Mouse (Mus musculus) MN1 (cell line): ENCODE results near the gene Dock9.

Source experiments
- DNase-seq: peaks from one replicate; pipeline ENCODE4 v3.0.0-alpha.2; 2016; ENCODE audit warnings: low spot score

The Dock9 gene

DNA sequence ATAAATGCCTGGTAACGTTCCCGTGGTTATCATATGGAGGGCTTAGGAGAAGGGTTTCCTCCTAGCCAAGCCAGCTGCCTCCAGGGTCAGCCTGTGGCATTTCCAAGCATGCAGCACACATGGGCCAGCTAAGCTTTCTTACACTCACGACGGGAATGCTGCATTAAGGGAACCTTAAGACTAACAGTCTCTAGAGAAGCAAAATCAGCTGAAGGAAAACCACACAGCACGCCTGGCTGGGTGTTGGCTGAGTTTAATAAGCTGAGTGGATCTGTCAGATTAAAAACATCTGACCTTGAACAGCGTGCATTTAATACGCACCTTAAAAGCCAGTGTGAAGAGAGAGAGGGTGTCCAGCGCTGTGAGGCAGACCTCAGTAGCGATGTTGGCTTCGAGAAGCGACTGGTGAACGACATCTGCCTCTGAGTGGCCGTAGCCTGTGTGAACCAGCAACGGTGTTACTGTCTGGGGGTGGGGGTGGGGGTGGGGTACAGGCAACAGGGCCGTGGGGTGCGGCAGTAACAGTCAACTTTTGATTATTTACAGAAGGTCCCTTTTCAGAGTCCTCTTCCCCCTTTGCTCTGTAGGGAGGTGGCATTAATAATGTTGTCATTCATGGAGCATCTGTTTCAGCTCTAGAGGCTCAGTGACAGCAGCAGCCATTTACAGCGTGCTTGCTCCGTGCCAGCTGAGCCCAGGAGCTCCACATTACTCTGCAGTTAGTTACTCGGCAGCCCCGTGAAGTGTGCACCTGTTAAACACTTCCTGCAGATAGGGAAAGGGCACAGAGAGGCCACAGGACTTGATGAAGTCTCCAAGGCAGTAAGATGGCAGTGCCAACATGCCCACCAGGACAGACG, 211.5 kb downstream of the Dock9 start:
- DNase-seq, result peak; percentile 14

DNA sequence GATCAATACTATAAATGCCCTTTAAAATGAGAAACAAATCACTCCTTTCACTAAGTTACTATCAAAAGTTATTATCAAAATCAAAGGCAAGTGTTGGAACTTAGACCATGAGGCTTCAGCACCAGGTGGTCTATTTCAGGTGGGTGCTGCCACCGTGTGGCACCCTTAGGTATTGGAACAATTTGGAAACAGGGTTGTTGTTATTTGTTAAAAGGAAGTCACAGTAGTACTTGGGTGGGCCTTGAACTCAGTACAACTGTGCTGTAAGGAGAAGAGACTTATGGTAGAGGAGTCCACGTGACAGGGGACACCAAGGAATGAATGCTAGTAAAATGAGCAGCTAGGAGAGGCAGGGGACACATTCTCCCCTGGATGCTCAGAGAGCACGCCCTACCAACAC, 218.6 kb downstream of the Dock9 start:
- peak; percentile 46 for DNase-seq

DNA sequence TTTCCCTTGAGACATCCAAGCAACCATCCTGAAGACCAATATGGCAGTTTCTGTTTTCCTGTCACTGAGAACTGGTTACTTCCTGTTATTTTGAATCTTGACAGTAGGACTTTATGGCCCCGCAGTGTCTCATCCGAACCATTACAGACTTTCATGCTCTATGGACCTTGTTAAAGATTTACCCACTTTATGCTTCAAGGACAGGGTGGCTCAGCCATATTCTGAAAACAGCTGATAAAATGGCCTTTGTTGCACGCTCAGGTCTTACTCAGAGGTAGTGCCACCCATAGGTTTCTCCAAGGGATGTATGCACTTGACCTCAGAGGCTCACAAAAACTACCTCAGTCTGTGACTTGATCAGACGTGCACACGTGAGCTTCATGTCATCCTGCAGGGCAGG, 224.2 kb downstream of the Dock9 start:
- DNase-seq, result no peak

DNA sequence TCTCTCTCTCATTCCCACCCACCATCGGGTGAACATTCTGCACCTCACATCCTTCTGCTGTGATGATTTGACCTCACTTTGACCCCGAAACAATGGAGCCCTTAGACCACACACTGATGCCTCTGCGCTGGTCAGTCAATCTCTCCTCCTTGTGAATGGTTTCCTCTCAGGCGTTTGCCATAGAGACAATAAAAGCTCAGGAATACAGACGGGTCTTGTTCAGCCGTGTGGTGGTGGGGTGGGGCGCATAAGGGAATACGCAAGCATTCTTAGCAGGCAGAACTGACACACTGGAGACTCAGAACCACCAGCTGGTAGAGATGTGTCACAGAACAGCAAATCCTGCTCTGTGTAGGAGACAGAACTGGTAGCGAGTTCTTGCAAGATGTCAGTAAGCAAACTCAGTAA, 230.8 kb downstream of the Dock9 start:
- DNase-seq, result no peak

DNA sequence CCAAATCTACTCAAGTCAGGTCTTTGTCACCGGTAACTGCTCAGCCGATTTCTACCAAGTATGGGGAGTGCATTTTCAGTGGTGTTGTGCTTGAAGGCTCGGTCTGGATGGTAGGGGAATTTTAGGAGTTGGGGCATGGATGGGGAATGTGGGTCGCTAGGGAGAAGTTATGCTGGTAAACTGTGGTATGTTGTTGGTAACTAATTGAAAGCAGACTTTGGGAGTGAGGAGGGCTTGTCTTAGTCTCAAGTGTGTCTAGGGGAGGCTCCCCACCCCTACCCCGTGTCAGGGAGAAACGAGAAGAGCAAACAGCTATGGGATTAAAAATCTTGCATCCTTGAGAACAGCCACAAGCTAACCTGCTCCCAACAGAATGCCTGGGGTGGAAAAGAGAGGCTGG, 231.7 kb downstream of the Dock9 start:
- DNase-seq, result no peak

DNA sequence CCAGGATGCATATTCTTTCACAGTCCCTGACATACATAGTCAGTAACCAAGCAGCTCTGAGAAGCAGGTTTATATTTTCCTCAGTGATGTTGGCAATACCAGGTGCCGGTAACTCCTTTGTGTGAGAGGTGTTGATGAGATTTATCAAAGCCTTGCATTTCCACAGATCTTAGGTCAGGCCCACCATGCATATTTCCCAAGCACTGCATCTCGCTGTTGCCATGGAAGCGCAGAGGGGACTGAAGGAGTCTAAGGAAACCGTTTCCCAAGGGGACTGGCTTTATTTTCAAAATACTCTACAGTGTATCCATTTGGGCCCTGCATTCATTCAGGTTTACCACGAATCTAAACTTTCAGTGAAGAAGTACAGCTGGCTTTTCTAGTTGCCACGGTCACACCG, 233.0 kb downstream of the Dock9 start:
- DNase-seq, result no peak

DNA sequence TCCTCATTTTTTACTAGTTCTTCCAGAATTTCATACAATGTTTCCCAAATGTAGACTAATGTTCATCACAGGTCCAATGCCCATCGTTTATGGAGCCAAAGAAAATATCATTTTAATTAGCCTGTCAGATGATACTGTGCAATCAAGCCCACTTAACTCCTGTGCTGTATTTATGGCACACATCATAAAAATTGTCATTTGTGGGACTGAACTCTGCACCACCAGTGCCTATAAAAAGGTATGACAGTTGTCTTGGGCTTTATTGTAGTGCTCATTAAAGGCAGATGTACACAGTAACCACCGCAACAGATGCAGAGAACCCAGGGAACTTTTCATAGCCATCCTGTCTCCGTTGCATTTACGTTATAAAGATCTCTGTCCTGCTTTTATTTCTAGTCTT, 233.7 kb downstream of the Dock9 start:
- no peak for DNase-seq

DNA sequence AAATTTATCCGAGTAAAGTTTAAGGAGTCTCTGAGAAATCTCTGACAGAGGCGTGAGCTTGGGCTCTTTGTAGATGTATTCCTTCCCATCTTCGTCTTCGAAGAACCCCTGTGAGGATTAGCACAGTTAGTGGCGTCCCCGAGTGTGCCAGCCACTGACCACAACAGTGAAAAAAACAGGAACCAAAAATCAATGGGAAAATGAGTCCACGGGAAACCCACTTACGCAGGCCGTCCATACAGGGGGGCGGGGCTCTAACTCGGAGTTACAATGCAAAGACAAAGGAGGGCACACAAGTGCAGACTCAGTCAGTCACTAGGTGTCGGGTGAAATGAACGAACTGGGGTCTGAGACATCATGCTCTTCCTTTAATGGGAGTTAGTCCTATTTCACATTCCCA, 238.6 kb downstream of the Dock9 start:
- DNase-seq, result no peak

DNA sequence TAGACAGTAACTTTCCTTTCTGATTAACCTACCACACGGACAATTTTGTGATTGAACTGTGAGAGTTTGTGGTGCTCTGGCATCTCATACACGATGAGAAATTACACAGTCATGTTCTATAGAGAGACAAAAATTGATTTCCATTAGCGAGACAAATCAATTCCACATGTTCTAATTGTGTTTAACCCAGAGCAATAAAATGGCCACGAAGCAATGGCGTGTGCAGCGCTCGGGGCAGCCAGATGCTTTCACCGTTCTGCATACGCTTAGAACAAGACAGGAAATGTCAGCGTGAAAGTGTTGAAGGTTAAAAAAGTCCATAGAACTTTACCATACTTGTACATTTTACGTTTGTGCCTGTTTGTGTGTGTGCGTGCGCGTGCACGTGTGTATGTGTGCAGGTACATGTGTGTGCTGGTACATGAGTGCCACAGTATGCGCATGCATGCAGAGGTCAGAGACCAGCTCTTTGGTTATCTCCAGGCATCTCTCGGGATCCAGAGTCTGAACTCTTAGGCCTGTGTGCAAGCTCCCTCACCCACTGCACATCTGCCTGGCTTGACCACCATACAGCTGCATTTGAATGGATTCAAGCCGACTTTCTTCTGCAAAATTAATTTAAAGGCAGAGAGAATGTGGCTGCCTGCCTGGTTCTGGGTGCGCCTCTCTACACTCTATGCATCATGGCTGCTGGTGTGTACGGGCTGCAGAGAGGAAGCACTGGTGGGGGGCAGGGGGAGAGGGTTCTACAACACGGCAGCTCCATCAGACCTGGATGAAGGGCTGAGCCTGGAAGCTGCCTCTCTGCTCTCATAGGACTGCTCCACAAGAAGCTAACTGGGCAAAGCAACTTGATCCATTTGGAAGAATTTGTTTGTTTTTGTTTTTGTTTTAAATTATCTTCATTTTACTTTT, 241.0 kb downstream of the Dock9 start:
- no peak for DNase-seq

DNA sequence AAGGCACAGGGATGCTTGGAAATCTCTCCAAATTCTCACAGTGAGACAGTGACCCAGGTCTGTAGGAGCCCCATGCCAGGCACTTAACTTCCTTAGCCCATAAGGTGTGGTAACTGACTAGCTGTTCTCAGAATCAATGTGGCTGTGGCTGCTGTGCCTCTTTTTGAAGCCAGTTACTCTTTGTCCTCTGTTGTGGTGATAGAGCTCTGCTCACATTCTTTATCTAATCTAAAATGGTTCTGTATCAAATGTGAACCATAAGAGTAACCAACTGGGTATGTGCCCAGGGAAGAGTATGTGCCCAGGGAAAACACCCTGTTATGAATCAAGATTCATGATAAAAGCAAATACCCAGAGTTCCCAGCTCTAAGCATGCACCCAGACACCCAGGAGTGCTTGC, 243.9 kb downstream of the Dock9 start:
- no peak for DNase-seq

DNA sequence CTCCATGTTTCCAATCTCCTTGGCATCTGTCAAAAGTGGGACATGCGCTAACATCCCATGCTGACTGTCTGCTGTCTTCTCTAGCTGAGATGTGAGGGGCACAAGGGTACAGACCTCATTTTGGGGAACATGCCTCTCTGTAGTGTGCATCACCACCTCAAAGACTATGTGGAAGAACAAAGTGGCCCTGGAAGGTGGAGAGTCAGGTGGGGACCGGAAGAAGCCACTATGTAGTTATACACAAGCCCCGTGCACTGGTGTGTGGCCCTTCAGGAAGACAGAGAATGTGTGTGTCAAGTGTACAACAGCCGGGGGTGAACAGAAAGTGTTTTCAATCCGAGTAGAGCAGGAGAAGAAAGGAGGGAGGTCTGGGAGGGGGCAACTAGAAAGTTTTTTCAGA, 245.1 kb downstream of the Dock9 start:
- no peak for DNase-seq

DNA sequence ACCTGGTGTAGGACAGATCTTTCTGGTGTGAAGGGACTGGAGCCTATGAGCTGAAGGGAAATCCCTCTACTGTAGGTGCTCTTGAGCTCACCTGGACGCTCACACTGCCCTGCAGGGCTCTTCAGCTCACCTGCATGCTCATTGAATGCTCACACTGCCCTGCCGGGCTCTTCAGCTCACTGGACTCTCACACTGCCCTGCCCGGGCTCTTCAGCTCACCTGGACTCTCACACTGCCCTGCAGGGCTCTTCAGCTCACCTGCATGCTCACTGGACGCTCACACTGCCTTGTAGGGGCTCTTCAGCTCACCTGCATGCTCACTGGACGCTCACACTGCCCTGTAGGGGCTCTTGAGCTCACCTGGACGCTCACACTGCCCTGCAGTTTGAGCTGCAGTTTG, 247.8 kb downstream of the Dock9 start:
- no peak for DNase-seq

DNA sequence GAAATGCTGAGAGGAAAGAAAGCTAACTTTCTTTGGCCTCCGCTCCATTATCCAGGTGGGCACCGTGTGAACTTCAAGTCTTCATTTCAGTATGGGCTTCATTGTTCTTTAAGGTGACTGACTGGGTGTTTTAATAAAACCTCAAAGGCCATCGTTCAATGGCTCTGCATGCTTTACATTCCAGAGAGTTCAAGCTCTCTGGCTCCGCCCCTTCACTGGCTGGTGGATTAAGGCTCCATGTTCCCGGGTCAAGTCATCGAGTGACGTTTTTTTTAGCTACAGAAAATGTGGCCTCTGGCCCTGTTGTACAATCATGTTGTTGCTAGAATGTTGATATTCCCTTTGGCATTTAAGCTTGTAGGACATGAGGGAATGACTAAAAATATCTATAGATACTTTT, 249.9 kb downstream of the Dock9 start:
- DNase-seq, result no peak

DNA sequence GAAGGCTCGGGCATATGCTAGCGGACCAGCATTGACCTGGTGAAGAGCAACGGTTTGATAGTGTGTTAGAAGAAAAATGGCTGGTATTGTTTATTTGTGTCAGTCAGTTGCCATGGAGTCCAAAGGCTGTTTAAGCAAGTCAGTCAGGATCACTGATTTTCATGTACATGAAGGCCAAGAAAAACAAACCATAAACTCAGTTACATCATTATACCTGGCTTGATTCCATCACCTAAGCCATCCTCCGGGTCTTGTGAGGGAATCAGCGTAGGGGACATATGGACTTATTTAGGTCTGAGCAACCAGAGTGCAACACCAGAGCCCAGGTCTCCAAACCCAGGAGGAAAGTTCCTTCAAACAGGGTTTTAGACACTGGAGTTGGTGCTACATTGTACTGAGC, 251.0 kb downstream of the Dock9 start:
- no peak for DNase-seq

DNA sequence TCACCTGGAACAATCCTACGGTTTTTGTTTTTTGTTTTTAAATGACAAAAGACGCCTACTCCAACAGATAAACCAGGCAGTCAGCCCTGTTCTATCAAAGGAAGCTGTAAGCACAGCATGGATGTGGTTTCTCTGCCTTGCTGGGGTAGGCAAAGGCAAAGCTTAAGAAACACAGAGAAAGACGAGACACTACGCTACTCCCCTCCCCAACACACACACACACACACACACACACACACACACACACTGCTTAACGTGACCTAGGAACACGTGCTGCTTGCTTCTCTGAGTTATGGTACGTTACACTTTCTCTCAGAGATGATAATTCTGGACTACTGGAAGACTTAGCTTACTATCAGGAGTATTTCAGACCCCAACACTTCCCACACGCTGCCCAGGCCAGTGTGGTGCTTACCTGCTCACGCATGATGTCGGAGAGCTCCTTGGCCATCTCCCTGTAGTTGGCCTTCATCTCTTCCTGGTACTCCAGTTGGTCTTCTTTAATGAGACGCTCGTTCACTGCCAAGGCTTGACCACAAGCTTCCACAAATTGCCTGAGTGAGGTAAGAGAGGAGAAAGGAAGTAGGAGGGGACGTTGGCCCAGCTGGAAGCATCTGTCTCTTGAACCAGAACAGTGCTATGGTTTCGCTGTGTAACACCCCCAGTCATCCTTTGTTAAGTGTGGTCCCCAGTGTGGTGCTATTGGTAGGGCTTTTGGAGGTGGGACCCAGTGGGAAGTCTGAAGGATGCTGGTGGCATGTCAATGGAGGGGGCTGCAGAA, 251.9 kb downstream of the Dock9 start:
- no peak for DNase-seq

DNA sequence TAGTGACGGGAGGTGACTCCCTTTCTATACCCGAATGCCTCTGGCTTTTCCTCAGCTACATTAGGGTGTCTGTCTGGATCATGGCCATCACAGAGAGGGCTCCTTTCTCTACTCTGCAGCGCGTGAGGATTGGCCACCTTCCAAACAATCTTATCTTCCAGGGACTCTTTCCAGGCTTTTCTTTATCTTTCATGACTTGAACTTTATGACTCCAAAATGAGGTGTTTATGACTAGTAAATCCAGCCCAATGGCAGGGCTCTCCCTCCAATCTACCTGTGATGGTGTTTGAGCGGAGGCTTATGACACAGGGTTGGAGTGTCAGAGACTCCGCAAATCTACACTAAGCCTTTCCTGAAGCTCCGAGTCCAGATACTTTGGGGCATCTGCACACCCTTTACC, 256.4 kb downstream of the Dock9 start:
- no peak for DNase-seq

DNA sequence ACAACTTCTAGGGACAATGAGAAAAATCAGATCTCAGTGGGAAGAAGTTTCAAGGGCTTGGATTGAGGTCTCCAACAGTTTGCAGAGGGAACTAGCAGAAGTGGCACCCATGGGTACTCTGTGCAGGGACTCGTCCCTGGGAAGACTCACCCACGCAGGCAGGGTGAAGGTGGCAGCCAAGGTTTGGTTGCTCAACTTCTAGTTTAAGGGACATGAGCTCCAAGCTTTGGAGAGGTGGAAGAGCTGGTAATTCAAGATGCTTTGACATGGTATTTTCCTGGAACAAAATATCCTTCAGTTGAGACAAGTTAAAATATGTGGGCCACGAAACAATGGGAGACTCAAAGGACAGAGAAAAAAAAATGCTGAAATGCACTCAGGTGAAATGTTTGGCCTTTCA, 263.1 kb downstream of the Dock9 start:
- DNase-seq, result no peak

DNA sequence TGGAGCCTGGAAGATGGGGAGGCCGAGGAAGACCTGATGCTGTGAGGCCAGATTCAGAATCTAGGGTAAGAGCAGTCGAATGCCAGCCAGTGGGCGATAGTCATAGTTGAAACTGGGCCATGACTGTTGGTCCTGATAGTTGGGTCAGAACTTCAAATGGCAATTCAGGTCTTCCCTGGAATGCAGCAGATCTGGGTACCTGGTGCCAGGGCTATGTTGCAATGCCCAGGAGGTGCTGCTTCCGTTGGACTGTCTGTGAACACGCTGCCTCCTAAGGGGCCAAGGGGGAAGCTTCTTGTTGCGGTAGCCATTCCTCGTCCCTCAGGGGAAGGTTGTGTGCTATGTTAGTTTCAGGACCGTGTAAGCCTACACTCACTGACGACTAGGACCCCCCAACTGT, 266.8 kb downstream of the Dock9 start:
- no peak for DNase-seq

DNA sequence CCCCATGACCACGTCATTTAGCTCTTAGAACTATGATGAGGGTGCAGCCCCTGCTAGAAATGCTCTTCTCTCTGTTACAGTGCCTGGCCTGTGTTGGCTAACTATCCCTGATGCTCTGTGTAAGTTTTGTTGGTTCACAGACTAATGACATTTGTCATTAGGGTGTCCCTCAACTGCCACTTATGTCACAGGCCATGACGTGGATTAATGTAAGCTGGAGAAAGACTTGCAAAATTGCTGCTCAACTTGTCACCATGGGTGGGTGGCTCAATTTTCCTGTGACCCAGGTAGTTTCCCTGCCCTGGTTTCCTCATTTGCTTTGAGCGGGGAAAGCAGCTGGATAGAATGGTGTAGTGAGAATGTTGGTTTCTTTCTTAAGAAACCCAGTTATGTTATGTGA, 269.8 kb downstream of the Dock9 start:
- no peak for DNase-seq

DNA sequence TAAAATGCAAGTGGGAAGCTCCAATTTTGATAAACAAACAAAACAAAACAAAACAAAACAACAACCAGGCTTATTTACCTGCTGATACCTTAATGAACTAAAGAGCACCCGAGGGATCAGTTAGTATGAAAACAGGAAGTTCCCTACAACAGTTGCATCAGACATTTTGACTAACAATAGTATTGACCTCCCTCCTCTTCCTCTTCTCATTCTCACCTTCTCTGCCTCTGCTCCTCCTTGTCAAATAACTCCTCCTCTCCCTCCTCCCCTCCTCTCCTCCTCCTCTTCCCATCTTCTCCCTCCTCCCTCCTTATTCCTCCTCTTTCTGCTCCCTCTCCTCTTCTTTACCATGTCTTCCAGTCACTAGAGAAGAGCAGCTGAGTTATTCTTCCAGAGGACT, 270.4 kb downstream of the Dock9 start:
- no peak for DNase-seq

DNA sequence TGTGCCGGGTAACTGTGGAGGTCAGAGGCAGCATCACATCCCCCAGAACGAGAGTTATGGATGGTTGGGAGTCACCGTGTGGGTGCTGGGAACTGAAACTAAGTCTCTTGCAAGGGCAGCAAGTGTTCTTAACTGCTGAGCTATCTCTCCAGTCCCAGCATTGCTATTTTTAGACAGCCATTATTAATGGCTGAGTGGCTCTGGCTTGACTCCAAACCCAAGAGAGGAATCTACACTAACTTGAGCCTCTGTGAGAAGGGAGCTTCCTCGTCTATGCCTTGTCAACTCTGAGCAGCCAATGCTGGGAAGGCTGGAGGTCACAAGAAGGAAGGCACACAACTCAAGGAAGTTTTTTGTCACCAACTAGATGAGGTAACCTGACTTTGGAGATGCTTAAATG, 275.9 kb downstream of the Dock9 start:
- peak; percentile 15 for DNase-seq

DNA sequence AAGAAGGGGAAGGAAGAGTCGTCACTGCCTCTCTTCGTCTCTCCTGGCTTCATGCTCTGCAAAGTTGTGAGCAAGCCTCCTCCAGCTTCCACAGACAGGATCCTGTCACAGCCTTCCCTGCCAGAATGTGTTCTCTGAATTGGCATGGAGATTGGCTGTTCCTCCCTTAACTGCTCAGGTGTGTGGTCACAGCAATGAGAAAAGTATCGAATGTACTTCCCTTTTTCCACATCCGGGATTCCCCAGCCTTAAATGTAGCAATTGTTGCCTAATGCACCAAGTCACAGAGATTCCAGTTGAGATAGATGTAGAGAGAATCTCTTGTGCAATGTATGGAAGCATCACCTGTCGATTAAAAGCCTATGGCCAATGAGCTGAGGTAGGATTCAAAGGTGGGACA, 280.8 kb downstream of the Dock9 start:
- DNase-seq, result no peak

DNA sequence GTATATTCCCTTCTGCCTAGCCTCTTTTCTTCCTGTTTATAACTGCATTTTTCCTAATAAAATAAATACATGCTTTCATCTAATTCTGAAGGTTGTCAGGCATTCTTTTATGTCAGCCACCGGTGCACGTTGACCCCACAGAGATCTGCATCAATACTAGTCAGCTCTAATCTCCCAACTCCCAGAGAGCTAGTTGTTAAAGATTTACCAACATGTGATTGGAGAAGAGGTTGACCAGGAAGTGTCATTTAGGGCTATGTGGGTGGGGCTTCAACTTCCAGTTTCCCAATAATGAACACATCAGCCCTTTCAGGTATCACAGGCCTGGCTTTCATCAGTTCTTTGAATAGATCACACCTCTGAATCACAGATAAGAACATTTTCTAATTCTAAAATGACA, 288.7 kb downstream of the Dock9 start:
- DNase-seq, result no peak
